Mouse (Mus musculus): ENCODE data around the gene Hes7. TPM values are rescaled to one million over a fixed set of nuclear protein-coding genes. Genes with fewer than 3 reads are reported as not detected.
A peak's percentile ranks its signal among the peaks of the same experiment; 100 is the strongest.

Gene Hes7
- polyA plus RNA-seq, 1 experiment from 2014 or later: 0.19 TPM

DNA sequence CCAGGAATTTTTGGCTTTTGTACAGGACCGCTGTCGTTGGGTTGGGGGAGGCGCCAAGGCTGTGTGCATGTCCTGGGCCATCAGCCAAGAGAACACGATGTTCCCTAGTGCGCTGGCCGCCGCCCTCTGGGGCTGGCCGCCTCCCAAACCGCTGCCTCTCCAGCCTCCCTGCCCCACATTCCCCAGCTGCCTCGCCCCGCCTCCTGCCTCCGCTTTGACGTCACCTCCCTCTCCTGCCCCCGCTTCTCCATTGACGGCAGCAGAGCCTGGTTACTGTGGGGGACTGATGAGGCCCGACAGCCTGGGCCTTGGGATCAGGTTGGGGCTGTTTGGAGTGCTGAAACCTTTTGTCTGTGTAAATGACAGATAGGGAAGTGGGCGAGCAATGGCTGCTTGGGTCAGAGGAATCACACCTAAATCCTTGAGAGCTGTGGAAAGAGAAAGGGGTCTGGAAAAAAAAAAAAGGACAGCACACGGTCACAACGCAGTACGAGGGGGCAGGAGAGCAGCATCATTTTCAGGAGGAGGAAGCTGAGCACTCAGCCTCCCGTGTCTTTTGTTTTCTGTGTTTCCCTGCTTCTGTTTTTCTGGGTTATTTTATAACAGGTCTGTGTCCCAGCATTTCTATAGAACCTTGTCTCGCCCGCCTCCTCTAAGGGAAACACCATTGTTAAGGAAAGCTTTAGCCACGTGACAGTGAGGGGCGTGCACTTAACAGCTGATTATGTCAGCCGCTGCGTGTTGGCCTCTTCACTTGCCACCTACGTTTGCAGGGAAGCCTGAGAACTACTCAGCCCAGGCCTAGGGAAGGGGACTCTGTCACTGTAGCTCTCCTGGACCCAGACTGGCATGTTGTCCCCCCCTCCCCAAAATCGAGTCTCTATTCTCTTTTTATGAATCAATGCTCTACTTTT lies 23.0 kb upstream of the Hes7 start:
- H3K9me3 ChIP-seq (ENCODE audit: control insufficient read depth, low read length): no peaks in the 10 kb centered on the region
- no peaks in the 10 kb centered on the region for H3K27me3 ChIP-seq (ENCODE audit: control insufficient read depth, insufficient read depth, low read length)
- peak; percentile 81 for DNase-seq (ENCODE audit: low spot score)
- peaks cover 32% of the 10 kb centered on the region for H3K4me1 ChIP-seq (replicated peaks; ENCODE audit: control insufficient read depth, insufficient read depth, low read length)
- 2% methylated on average over 29 of the region's 29 CpGs for WGBS
- peak overlapping the region; percentile 45 for H3K4me2 ChIP-seq (replicated peaks; ENCODE audit: low read depth, low read length)
- peak overlapping the region; percentile 64 for H3K27ac ChIP-seq (ENCODE audit: low read depth, low read length)
- no peak for ATAC-seq (ENCODE audit: low FRiP score)
- H3K4me3 ChIP-seq (ENCODE audit: low read depth, low read length): peak overlapping the region; percentile 22; the same call in 1 of the 2 replicates
- H3K9ac ChIP-seq (ENCODE audit: low read depth, low read length): peak overlapping the region; percentile 35
- H3K36me3 ChIP-seq (ENCODE audit: control insufficient read depth, insufficient read depth, low read length): 0 out of 2 replicates have a peak, but pooled peaks cover 3% of the 10 kb centered on the region

DNA sequence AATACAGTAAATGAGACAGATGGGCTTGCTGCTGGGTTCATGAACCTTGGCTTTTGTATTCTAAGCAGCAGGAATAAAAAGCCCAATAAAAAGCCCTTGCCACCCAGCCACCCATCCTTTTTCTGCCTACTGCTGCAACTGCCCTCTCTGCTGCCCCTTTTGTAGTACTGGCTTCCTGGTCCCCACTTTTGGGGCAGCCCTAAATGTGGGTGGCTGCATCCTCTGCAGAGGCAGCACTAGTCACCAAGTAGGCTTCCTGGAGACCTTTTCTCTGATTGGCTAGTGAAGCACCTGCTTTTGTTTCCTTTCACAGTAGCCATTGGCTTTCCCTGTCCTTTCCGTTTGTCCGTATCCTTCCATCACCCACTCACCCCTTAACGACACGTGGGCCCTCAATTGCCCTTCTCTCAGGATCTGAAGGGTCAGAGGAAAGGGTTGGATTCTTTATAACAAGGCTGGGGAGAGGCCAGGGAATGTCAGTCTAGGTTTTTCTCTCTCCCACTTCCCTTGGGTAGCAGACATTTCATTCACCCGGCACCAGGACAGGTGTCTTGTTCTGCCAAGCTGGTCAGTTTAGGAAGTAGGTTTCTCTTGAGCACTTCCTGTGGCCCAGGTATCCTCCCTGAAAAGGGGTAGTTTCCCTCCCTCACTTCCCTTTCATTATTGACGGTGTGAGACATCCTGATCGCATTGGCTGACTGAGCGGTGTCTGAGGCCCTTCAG lies 22.0 kb upstream of the Hes7 start:
- Histone ChIP-seq H3K36me3 (ENCODE audit: control insufficient read depth, insufficient read depth, low read length) (no peaks in the 10 kb centered on the region), H3K9me3 (ENCODE audit: control insufficient read depth, low read length) (no peaks in the 10 kb centered on the region), H3K4me2 (replicated peaks; ENCODE audit: low read depth, low read length) (peak overlapping the region; percentile 90), H3K9ac (ENCODE audit: low read depth, low read length) (no peak overlapping the region; the same call in 1 of the 2 replicates), H3K4me1 (replicated peaks; ENCODE audit: control insufficient read depth, insufficient read depth, low read length) (peaks cover 32% of the 10 kb centered on the region), H3K27me3 (ENCODE audit: control insufficient read depth, insufficient read depth, low read length) (no peaks in the 10 kb centered on the region), H3K4me3 (ENCODE audit: low read depth, low read length) (peak overlapping the region; percentile 50), H3K27ac (ENCODE audit: low read depth, low read length) (0 out of 2 replicates have a peak overlapping the region, but pooled peaks have one; percentile 64)
- ATAC-seq (ENCODE audit: low FRiP score) (no peak), DNase-seq (ENCODE audit: low spot score) (no peak)
- WGBS: 22% methylated on average over 8 of the region's 8 CpGs

DNA sequence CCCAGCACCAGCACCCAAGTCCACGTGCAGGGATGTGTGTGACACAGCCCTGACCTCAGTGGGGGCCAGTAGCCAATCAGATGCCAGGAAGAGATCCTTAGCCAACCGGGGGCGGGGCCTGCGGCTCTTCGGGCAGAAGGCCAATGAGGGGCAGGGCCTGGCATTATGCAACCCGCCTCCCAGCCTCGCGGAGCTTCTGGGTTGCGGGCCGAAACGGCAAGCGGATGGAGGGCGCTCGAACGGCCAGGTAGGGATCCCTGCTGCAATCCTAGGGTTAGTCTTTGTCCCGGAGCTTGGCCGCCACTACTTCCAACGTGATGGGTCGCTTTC lies 21.5 kb upstream of the Hes7 start:
- DNase-seq (ENCODE audit: low spot score) (peak; percentile 94), ATAC-seq (ENCODE audit: low FRiP score) (peak; percentile 56)
- under 1% methylated on average over 19 of the region's 19 CpGs for WGBS
- Histone ChIP-seq H3K36me3 (ENCODE audit: control insufficient read depth, insufficient read depth, low read length) (no peaks in the 10 kb centered on the region), H3K4me3 (ENCODE audit: low read depth, low read length) (peak overlapping the region; percentile 50), H3K27ac (ENCODE audit: low read depth, low read length) (peak overlapping the region; percentile 61), H3K27me3 (ENCODE audit: control insufficient read depth, insufficient read depth, low read length) (no peaks in the 10 kb centered on the region), H3K4me2 (replicated peaks; ENCODE audit: low read depth, low read length) (peak overlapping the region; percentile 90), H3K9ac (ENCODE audit: low read depth, low read length) (peak overlapping the region; percentile 62), H3K4me1 (replicated peaks; ENCODE audit: control insufficient read depth, insufficient read depth, low read length) (peaks cover 32% of the 10 kb centered on the region), H3K9me3 (ENCODE audit: control insufficient read depth, low read length) (no peaks in the 10 kb centered on the region)

DNA sequence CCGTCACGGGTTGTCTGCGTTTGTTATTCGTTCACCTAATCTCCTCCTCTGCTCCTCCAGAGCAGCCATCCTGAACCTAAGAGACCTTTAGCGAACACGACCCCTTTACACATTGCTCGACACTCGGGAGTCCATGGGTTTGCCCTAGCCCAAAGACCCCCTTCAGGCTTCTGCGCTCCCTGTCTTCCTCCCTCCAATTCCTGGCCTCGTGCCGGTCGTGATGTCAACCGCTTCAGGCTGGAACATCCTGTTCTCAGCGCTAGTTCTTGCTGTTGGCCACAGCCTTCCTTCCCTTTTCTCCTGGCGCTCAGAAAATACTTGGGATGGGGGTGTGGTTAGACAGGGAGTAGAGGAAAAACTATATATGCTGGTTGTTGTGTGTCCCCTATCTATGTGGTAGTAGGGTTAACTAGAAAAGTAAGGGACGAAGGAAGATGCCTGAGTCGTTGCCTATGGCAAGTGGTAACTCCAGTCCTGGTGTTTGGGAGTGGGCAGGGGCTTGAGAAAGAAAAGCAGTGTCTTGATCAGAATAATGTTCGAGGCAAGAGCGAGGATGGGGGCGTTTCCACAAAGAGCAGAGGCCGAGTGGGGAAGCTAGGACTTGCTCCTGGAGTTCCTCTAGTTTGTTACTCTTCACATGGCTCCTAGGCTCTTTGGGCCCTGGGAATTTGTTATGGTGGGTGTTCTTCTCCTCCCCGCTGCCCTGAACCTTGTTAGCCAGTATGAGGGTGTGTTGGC lies 20.9 kb upstream of the Hes7 start:
- WGBS: under 1% methylated on average over 22 of the region's 22 CpGs
- H3K4me1 ChIP-seq (replicated peaks; ENCODE audit: control insufficient read depth, insufficient read depth, low read length): peaks cover 32% of the 10 kb centered on the region
- peak overlapping the region; percentile 61 for H3K27ac ChIP-seq (ENCODE audit: low read depth, low read length)
- H3K27me3 ChIP-seq (ENCODE audit: control insufficient read depth, insufficient read depth, low read length): no peaks in the 10 kb centered on the region
- H3K4me3 ChIP-seq (ENCODE audit: low read depth, low read length): peak overlapping the region; percentile 50
- no peak for ATAC-seq (ENCODE audit: low FRiP score)
- no peaks in the 10 kb centered on the region for H3K36me3 ChIP-seq (ENCODE audit: control insufficient read depth, insufficient read depth, low read length)
- no peak for DNase-seq (ENCODE audit: low spot score)
- H3K9ac ChIP-seq (ENCODE audit: low read depth, low read length): peak overlapping the region; percentile 62
- no peaks in the 10 kb centered on the region for H3K9me3 ChIP-seq (ENCODE audit: control insufficient read depth, low read length)
- H3K4me2 ChIP-seq (replicated peaks; ENCODE audit: low read depth, low read length): peak overlapping the region; percentile 90

DNA sequence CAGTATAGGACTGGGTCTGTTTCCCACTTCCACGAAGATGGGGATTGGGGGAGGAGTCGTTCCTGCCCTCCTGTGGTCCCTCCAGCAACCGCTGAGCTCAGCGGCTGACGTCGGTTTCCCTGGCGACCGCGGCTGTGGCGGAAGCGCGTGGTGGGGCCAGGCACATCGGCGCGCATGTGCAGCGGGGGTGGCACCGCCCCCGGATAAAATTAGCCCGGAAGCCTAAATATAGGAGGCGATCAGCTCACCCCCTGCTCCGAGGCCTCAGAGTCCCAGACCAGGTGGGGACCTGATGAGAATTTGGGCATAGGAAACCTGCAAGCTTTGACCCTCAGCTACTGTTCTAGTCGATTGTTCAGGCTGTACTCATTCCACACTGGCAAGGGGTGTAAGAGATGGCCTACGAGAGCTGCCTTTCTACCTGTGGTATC lies 20.3 kb upstream of the Hes7 start:
- Histone ChIP-seq H3K36me3 (ENCODE audit: control insufficient read depth, insufficient read depth, low read length) (no peaks in the 10 kb centered on the region), H3K4me1 (replicated peaks; ENCODE audit: control insufficient read depth, insufficient read depth, low read length) (peaks cover 32% of the 10 kb centered on the region), H3K4me2 (replicated peaks; ENCODE audit: low read depth, low read length) (peak overlapping the region; percentile 90), H3K4me3 (ENCODE audit: low read depth, low read length) (peak overlapping the region; percentile 50), H3K9ac (ENCODE audit: low read depth, low read length) (peak overlapping the region; percentile 35; the same call in 1 of the 2 replicates), H3K27ac (ENCODE audit: low read depth, low read length) (peak overlapping the region; percentile 61; the same call in 1 of the 2 replicates), H3K27me3 (ENCODE audit: control insufficient read depth, insufficient read depth, low read length) (no peaks in the 10 kb centered on the region), H3K9me3 (ENCODE audit: control insufficient read depth, low read length) (no peaks in the 10 kb centered on the region)
- WGBS: 2% methylated on average over 23 of the region's 23 CpGs
- peak; percentile 85 for DNase-seq (ENCODE audit: low spot score)
- ATAC-seq (ENCODE audit: low FRiP score): peak; percentile 18

DNA sequence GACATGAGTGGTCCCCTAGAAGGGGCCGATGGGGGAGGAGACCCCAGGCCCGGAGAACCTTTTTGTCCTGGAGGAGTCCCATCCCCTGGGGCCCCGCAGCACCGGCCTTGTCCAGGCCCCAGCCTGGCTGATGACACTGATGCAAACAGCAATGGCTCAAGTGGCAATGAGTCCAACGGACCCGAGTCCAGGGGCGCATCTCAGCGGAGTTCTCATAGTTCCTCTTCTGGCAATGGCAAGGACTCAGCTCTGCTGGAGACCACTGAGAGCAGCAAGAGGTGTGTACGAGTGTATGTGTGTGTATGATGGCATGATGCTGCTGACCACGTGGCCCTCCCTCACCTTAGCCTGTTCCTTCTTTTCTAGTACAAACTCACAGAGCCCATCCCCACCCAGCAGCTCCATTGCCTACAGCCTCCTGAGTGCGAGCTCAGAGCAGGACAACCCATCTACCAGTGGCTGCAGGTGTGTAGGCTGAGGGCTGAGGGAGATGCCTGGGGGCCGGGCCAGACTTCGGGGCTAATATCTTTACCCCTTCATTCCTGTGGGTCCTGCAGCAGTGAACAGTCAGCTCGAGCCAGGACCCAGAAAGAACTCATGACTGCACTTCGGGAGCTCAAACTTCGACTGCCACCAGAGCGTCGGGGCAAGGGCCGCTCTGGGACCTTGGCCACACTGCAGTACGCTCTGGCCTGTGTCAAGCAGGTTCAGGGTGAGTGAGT lies 19.4 kb upstream of the Hes7 start:
- Histone ChIP-seq H3K27me3 (ENCODE audit: control insufficient read depth, insufficient read depth, low read length) (no peaks in the 10 kb centered on the region), H3K9me3 (ENCODE audit: control insufficient read depth, low read length) (no peaks in the 10 kb centered on the region), H3K9ac (ENCODE audit: low read depth, low read length) (no peak overlapping the region), H3K4me2 (replicated peaks; ENCODE audit: low read depth, low read length) (no peak overlapping the region), H3K27ac (ENCODE audit: low read depth, low read length) (no peak overlapping the region), H3K4me3 (ENCODE audit: low read depth, low read length) (0 out of 2 replicates have a peak overlapping the region, but pooled peaks have one; percentile 50), H3K4me1 (replicated peaks; ENCODE audit: control insufficient read depth, insufficient read depth, low read length) (peaks cover 32% of the 10 kb centered on the region), H3K36me3 (ENCODE audit: control insufficient read depth, insufficient read depth, low read length) (0 out of 2 replicates have a peak, but pooled peaks cover 2% of the 10 kb centered on the region)
- ATAC-seq (ENCODE audit: low FRiP score): no peak
- no peak for DNase-seq (ENCODE audit: low spot score)
- WGBS: 92% methylated on average over 20 of the region's 20 CpGs

DNA sequence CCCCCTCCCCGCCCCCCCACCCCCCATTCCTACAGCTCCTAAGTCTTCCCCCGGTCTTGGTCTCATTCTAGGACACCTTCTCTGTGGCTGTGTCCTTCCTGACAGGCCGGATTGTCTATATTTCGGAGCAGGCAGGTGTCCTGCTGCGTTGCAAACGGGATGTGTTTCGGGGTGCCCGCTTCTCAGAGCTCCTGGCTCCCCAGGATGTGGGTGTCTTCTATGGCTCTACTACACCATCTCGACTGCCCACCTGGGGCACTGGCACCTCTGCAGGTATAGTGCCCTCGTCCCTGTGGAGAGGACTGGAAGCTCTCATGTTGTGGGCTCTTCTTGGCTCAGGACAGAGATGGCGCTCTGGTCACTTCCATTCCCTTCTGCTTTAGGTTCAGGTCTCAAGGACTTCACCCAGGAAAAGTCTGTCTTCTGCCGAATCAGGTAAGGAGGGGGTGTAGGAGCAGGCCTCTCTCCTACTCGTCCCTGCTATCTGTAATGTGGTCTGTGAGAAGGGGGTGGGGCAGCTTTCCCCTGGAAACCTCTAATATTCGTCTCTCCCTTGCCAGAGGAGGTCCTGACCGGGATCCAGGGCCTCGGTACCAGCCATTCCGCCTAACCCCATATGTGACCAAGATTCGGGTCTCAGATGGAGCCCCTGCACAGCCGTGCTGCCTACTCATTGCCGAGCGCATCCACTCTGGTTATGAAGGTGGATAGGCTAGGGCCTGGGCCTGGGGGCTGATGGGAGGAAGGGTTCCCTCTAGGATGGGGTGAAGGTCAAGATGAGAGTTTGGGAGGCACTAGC lies 18.4 kb upstream of the Hes7 start:
- WGBS: 90% methylated on average over 21 of the region's 21 CpGs
- DNase-seq (ENCODE audit: low spot score) (no peak), ATAC-seq (ENCODE audit: low FRiP score) (no peak)
- Histone ChIP-seq H3K4me2 (replicated peaks; ENCODE audit: low read depth, low read length) (no peak overlapping the region), H3K27ac (ENCODE audit: low read depth, low read length) (no peak overlapping the region), H3K4me3 (ENCODE audit: low read depth, low read length) (no peak overlapping the region), H3K27me3 (ENCODE audit: control insufficient read depth, insufficient read depth, low read length) (no peaks in the 10 kb centered on the region), H3K9me3 (ENCODE audit: control insufficient read depth, low read length) (no peaks in the 10 kb centered on the region), H3K9ac (ENCODE audit: low read depth, low read length) (no peak overlapping the region), H3K4me1 (replicated peaks; ENCODE audit: control insufficient read depth, insufficient read depth, low read length) (peaks cover 27% of the 10 kb centered on the region), H3K36me3 (ENCODE audit: control insufficient read depth, insufficient read depth, low read length) (0 out of 2 replicates have a peak, but pooled peaks cover 2% of the 10 kb centered on the region)
